12 mouse cellular contexts compared by ENCODE assay signal in genomic region chr11:44539291-44539930, GRCm38 (mm10). TPM values are rescaled to one million over a fixed set of nuclear protein-coding genes. Genes with fewer than 3 reads are reported as not detected.
DNase-seq lines count a peak whose midpoint lies in the region; ATAC-seq lines count a peak whose summit lies in the region.
"Had no signal": no experiment of that assay in that cellular context is flagged by ENCODE, and none has a peak within 500 bp of the region (broad histone marks: within the 10 kb centered on the region; RNA-seq: fewer than 3 reads in every experiment).

No protein-coding gene starts in this region.

- DNase-seq in hindbrain, embryonic 10.5 days (ENCODE audit: low spot score) = peak; percentile 19
- DNase-seq in CD4-positive helper T cell, adult 2 months (ENCODE audit: low read depth, low spot score) = peak; percentile 39
- DNase-seq in embryo, embryonic 11 days = peak; percentile 48
- DNase-seq in thymus, postnatal 4 days = no peak
- no peak for DNase-seq in lung, adult 18-20 months
- DNase-seq: cerebellum, postnatal 36 days had no signal

- H3K27me3 ChIP-seq in hindbrain, embryonic 10.5 days (ENCODE audit: insufficient read depth, poor library complexity, severe bottlenecking) = no peaks in the 10 kb centered on the region
- no peaks in the 10 kb centered on the region for H3K27me3 ChIP-seq in hindbrain, embryonic 12.5 days
- no peaks in the 10 kb centered on the region for H3K27me3 ChIP-seq in limb, embryonic 13.5 days
- H3K27me3 ChIP-seq in neural tube, embryonic 15.5 days (replicated peaks) = no peaks in the 10 kb centered on the region
- H3K27me3 ChIP-seq: heart, embryonic 13.5 days had no signal

- H3K4me3 ChIP-seq in hindbrain, embryonic 10.5 days = no peak overlapping the region
- H3K4me3 ChIP-seq in hindbrain, embryonic 12.5 days = no peak overlapping the region
- no peak overlapping the region for H3K4me3 ChIP-seq in limb, embryonic 13.5 days
- no peak overlapping the region for H3K4me3 ChIP-seq in neural tube, embryonic 15.5 days (replicated peaks)
- H3K4me3 ChIP-seq: heart, embryonic 13.5 days; layer of hippocampus, adult 2 months had no signal

- ATAC-seq in hindbrain, embryonic 12.5 days (ENCODE audit: low FRiP score) = no peak
- ATAC-seq in limb, embryonic 13.5 days (ENCODE audit: low FRiP score, low read depth) = no peak
- no peak for ATAC-seq in neural tube, embryonic 15.5 days (ENCODE audit: low FRiP score)
- ATAC-seq: intestine, postnatal 0 days had no signal

- 68% methylated on average over 10 of the region's 10 CpGs for WGBS in hindbrain, embryonic 10.5 days
- 65% methylated on average over 10 of the region's 10 CpGs for WGBS in hindbrain, embryonic 12.5 days
- 30% methylated on average over 10 of the region's 10 CpGs for WGBS in limb, embryonic 13.5 days
- 61% methylated on average over 10 of the region's 10 CpGs for WGBS in neural tube, embryonic 15.5 days

- no peak overlapping the region for H3K9ac ChIP-seq in hindbrain, embryonic 12.5 days
- no peak overlapping the region; the same call in 1 of the 2 replicates for H3K9ac ChIP-seq in limb, embryonic 13.5 days
- no peak overlapping the region for H3K9ac ChIP-seq in neural tube, embryonic 15.5 days (replicated peaks)
- H3K9ac ChIP-seq: heart, embryonic 13.5 days had no signal

- H3K9me3 ChIP-seq in hindbrain, embryonic 10.5 days = no peaks in the 10 kb centered on the region
- no peaks in the 10 kb centered on the region for H3K9me3 ChIP-seq in hindbrain, embryonic 12.5 days (replicated peaks)
- H3K9me3 ChIP-seq in limb, embryonic 13.5 days = no peaks in the 10 kb centered on the region
- no peaks in the 10 kb centered on the region for H3K9me3 ChIP-seq in neural tube, embryonic 15.5 days (replicated peaks)
- H3K9me3 ChIP-seq: heart, embryonic 13.5 days had no signal

- peaks cover 94% of the 10 kb centered on the region for H3K36me3 ChIP-seq in hindbrain, embryonic 10.5 days
- H3K36me3 ChIP-seq in hindbrain, embryonic 12.5 days = peaks cover 46% of the 10 kb centered on the region
- H3K36me3 ChIP-seq in limb, embryonic 13.5 days = peaks cover 56% of the 10 kb centered on the region
- H3K36me3 ChIP-seq in neural tube, embryonic 15.5 days = peaks cover 15% of the 10 kb centered on the region

- H3K4me1 ChIP-seq in hindbrain, embryonic 10.5 days (replicated peaks) = 0 out of 2 replicates have a peak, but pooled peaks cover 4% of the 10 kb centered on the region
- peaks cover 9% of the 10 kb centered on the region; the same call in 1 of the 2 replicates for H3K4me1 ChIP-seq in hindbrain, embryonic 12.5 days
- peaks cover 28% of the 10 kb centered on the region for H3K4me1 ChIP-seq in limb, embryonic 13.5 days
- H3K4me1 ChIP-seq in neural tube, embryonic 15.5 days = peaks cover 22% of the 10 kb centered on the region

- no peak overlapping the region for H3K27ac ChIP-seq in hindbrain, embryonic 10.5 days
- H3K27ac ChIP-seq in hindbrain, embryonic 12.5 days = no peak overlapping the region
- H3K27ac ChIP-seq in limb, embryonic 13.5 days = peak overlapping the region; percentile 61
- H3K27ac ChIP-seq in neural tube, embryonic 15.5 days (replicated peaks) = no peak overlapping the region
- H3K27ac ChIP-seq: heart, embryonic 13.5 days; layer of hippocampus, adult 2 months had no signal

- H3K4me2 ChIP-seq in hindbrain, embryonic 12.5 days (replicated peaks) = no peak overlapping the region
- peak overlapping the region; percentile 21; the same call in 1 of the 2 replicates for H3K4me2 ChIP-seq in limb, embryonic 13.5 days (replicated peaks)
- no peak overlapping the region for H3K4me2 ChIP-seq in neural tube, embryonic 15.5 days
- H3K4me2 ChIP-seq: heart, embryonic 13.5 days had no signal

RNA-seq across cellular contexts. Expression of gene Rnf145, which starts 20.6 kb away (rescaled TPM):
- polyA plus RNA-seq in hindbrain, embryonic 10.5 days (2016; fragmentation: Nextera tagmentation; extraction: Ambion mirVana) = 111 and 125 TPM in 2 replicates
- 131 and 140 TPM in 2 replicates for polyA plus RNA-seq in hindbrain, embryonic 12.5 days (2016; fragmentation: Nextera tagmentation; extraction: Ambion mirVana)
- 73.2 and 78.6 TPM in 2 replicates for polyA plus RNA-seq in limb, embryonic 13.5 days (2015; fragmentation: Nextera tagmentation; extraction: Ambion mirVana)
- polyA plus RNA-seq in neural tube, embryonic 15.5 days (2015; fragmentation: Nextera tagmentation; extraction: Ambion mirVana) = 99.5 and 112 TPM in 2 replicates

Comparison
In these comparisons a context has a peak if more than half of its experiments do, and no peak if none do; other contexts are left out.
1. DNase-seq: peak in hindbrain, embryonic 10.5 days (single experiment), CD4-positive helper T cell, adult 2 months (single experiment) and embryo, embryonic 11 days (single experiment); none in thymus, postnatal 4 days (single experiment) and lung, adult 18-20 months (0 of 2).